Mouse (Mus musculus) liver, embryonic 14.5 days (tissue): ENCODE results near the gene Slc26a6. TPM values are rescaled to one million over a fixed set of nuclear protein-coding genes. Genes with fewer than 3 reads are reported as not detected.

ENCODE experiments used
- ATAC-seq: fragments of 200-750 bp; cut with Nextera tagmentation; 2 replicates; pipeline ENCODE4 v1.8.0; 2017; ENCODE audit warnings: moderate number of reproducible peaks, mild to moderate bottlenecking, moderate library complexity; ENCODE audit not compliant: insufficient read depth
- DNase-seq, 3 experiments: peaks; one replicate each; pipeline ENCODE4 v3.0.0-alpha.2; 2012 to 2013; ENCODE audit warnings: low read depth in 3 of 3, low spot score in 3 of 3
- H3K27ac ChIP-seq: fragments of 300-500 bp; sonication (generic); 2 replicates; pipeline ENCODE4 v1.5.1; 2014; ENCODE audit warnings: moderate library complexity, mild to moderate bottlenecking, control low read depth, inconsistent platforms
- H3K27me3 ChIP-seq: fragments of 300-500 bp; sonication (generic); 2 replicates; pipeline ENCODE4 v1.6.1; 2014; ENCODE audit warnings: mild to moderate bottlenecking, low read length, moderate library complexity; ENCODE audit not compliant: control insufficient read depth, insufficient read depth
- H3K36me3 ChIP-seq: fragments of 300-500 bp; sonication (generic); replicated peaks from 2 replicates; pipeline ENCODE4 v1.6.1; 2014; ENCODE audit warnings: low read depth; ENCODE audit not compliant: control insufficient read depth, insufficient read depth
- H3K4me1 ChIP-seq, 2 experiments: fragments of 200-500 bp in 1 of 2; fragments of 300-500 bp in 1 of 2; sonication (generic) in 1 of 2; replicated peaks; 2 replicates each; pipeline ENCODE4 v1.6.1; 2012 to 2014; ENCODE audit warnings: antibody characterized with exemption in 1 of 2, inconsistent platforms in 1 of 2, low read length in 1 of 2; ENCODE audit not compliant: control insufficient read depth in 2 of 2, insufficient read depth in 2 of 2
- H3K4me2 ChIP-seq: fragments of 300-500 bp; sonication (generic); 2 replicates; pipeline ENCODE4 v1.6.1; 2014; ENCODE audit warnings: low read depth, mild to moderate bottlenecking, control low read depth, moderate library complexity
- H3K4me3 ChIP-seq, 2 experiments: fragments of 200-500 bp in 1 of 2; fragments of 300-500 bp in 1 of 2; sonication (generic) in 1 of 2; 2 replicates each; pipeline ENCODE4 v1.5.1; 2012 to 2014; ENCODE audit warnings: low read depth in 2 of 2, low read length in 2 of 2, mild to moderate bottlenecking in 2 of 2, control low read depth in 1 of 2, inconsistent platforms in 1 of 2, moderate library complexity in 1 of 2; ENCODE audit not compliant: insufficient read depth in 1 of 2
- H3K9ac ChIP-seq: fragments of 300-500 bp; sonication (generic); replicated peaks from 2 replicates; pipeline ENCODE4 v1.6.1; 2014; ENCODE audit warnings: mild to moderate bottlenecking, control low read depth, moderate library complexity
- H3K9me3 ChIP-seq: fragments of 300-500 bp; sonication (generic); 2 replicates; pipeline ENCODE4 v1.6.1; 2016; ENCODE audit warnings: low read length, mixed read lengths; ENCODE audit not compliant: control insufficient read depth
- CTCF ChIP-seq: IDR thresholded peaks from 2 replicates; pipeline ENCODE4 v1.5.1; 2016; ENCODE audit warnings: antibody characterized with exemption, low read depth, control low read depth
- EP300 ChIP-seq: IDR thresholded peaks from 2 replicates; pipeline ENCODE4 v1.6.1; 2016; ENCODE audit warnings: antibody characterized with exemption, low read depth
- WGBS: fragments of 180-500 bp; shearing (Covaris S2); extraction: QIAGEN DNeasy Blood & Tissue Kit; methylation state at CpG from one replicate; pipeline ENCODE4 v1.1.7; 2014; ENCODE audit not compliant: insufficient replicate concordance; 5-methylcytosine and 5-hydroxymethylcytosine counted together
- polyA plus RNA-seq, 2 experiments: library from polyadenylated mRNA; depleted of rRNA in 1 of 2; stranded (reverse) in 1 of 2; unstranded in 1 of 2; fragments of >200 nt; fragmentation: Nextera tagmentation in 1 of 2; extraction: Ambion mirVana in 1 of 2; gene quantifications; 2 replicates each; pipeline versions ENCODE4 v1.2.1 to v1.2.3; 2012 to 2014

Gene Slc26a6
- polyA plus RNA-seq, 2 experiments: 4.6 to 7.0 TPM

DNA sequence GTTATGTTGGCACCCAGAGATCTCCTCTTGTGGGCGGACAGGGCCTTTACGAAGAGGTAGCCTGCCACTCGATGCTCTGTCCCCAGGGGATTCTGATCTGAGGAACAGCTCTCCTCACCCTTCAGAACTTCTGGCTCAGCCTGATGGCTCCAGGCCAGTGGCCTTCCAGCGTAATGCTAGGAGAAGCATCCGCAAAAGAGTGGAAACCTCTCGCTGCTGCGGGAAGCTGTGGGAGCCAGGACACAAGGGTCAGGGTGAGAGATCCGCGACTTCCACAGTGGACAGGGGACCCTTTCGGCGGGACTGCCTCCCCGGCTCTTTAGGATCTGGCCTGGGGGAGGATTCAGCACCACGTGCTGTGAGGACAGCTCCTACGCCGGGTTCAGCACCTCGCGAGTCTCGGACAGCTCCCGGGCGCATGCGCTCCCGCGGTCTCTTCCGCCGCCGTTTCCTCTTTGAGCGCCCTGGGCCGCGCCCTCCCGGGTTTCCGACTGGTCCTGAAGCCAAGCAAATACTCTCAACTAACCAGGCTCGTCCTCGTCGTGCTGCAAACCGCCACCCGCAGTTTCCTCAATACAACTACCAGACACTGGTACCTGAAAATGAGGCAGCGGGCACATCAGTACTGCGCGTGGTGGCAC is 26.3 kb upstream of the Slc26a6 start:
- WGBS: 3% methylated on average over 39 of the region's 39 CpGs
- H3K9me3 ChIP-seq: no peaks in the 10 kb centered on the region
- no peaks in the 10 kb centered on the region for H3K36me3 ChIP-seq
- no peak for TF ChIP-seq EP300
- no peak for TF ChIP-seq CTCF
- H3K4me1 ChIP-seq: 0 out of 4 replicates have a peak, but pooled peaks cover 0 to 3% of the 10 kb centered on the region in 2 experiments
- ATAC-seq (peak; percentile 63), DNase-seq (peak in 2 of 3 experiments; percentile 33 to 49)
- H3K27me3 ChIP-seq: peaks cover 86% of the 10 kb centered on the region
- no peak overlapping the region for H3K9ac ChIP-seq
- peak overlapping the region; percentile 16 to 17 for H3K4me3 ChIP-seq
- H3K4me2 ChIP-seq: peak overlapping the region; percentile 51
- H3K27ac ChIP-seq: no peak overlapping the region

DNA sequence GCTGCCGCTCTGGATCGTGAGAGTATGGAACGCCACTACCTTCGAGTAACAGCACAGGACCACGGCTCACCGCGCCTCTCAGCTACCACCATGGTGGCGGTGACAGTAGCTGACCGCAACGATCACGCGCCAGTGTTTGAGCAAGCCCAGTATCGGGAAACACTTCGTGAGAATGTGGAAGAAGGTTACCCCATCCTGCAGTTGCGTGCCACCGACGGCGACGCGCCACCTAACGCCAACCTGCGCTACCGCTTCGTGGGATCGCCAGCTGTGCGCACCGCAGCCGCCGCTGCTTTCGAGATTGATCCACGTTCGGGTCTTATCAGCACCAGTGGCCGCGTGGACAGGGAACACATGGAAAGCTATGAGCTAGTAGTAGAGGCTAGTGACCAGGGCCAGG is 25.6 kb upstream of the Slc26a6 start:
- 7% methylated on average over 34 of the region's 34 CpGs for WGBS
- H3K9me3 ChIP-seq: no peaks in the 10 kb centered on the region

DNA sequence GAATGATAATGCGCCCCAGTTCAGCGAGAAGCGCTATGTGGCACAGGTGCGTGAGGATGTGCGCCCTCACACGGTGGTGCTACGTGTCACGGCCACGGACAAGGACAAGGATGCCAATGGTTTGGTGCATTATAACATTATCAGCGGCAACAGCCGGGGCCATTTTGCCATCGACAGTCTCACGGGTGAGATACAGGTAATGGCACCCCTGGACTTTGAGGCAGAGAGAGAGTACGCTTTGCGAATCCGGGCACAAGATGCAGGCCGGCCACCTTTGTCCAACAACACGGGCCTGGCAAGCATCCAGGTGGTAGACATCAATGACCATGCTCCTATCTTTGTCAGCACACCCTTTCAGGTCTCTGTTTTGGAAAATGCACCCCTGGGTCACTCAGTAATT is 25.2 kb upstream of the Slc26a6 start:
- TF ChIP-seq CTCF (0 out of 2 replicates have a peak, but pooled peaks have one; percentile 0), EP300 (no peak)
- no peak overlapping the region; the same call in 1 of the 2 replicates for H3K4me2 ChIP-seq
- WGBS: 47% methylated on average over 18 of the region's 18 CpGs
- H3K4me3 ChIP-seq: no peak overlapping the region
- H3K27ac ChIP-seq: no peak overlapping the region
- H3K27me3 ChIP-seq: peaks cover 92% of the 10 kb centered on the region
- no peaks in the 10 kb centered on the region for H3K36me3 ChIP-seq
- no peak for DNase-seq
- no peak for ATAC-seq
- peaks cover 3 to 4% of the 10 kb centered on the region in 2 experiments; a peak in 1 of 4 replicates for H3K4me1 ChIP-seq
- no peaks in the 10 kb centered on the region for H3K9me3 ChIP-seq
- no peak overlapping the region for H3K9ac ChIP-seq

More for the DNA sequence above, 25.6 kb upstream of the Slc26a6 start:
- H3K27me3 ChIP-seq: peaks cover 91% of the 10 kb centered on the region
- peaks cover under 1 to 3% of the 10 kb centered on the region in 2 experiments; a peak in 1 of 4 replicates for H3K4me1 ChIP-seq
- no peaks in the 10 kb centered on the region for H3K36me3 ChIP-seq
- H3K4me2 ChIP-seq: peak overlapping the region; percentile 51
- peak overlapping the region in 1 of 2 experiments; percentile 17; a peak in 2 of 4 replicates for H3K4me3 ChIP-seq
- ATAC-seq (no peak), DNase-seq (no peak)
- no peak overlapping the region for H3K9ac ChIP-seq
- TF ChIP-seq CTCF: 0 out of 2 replicates have a peak, but pooled peaks have one; percentile 15
- no peak for TF ChIP-seq EP300
- no peak overlapping the region for H3K27ac ChIP-seq

DNA sequence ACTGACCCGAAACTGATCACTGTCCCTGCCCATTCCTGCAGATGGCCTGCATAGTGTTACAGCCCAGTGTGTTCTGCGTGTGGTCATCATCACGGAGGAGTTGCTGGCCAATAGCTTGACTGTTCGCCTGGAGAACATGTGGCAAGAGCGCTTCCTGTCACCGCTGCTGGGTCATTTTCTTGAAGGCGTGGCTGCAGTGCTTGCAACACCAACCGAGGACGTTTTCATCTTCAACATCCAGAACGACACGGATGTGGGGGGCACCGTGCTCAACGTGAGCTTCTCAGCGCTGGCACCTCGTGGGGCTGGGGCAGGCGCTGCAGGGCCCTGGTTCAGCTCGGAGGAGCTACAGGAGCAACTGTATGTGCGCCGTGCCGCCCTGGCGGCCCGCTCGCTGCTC is 21.4 kb upstream of the Slc26a6 start:
- 4% methylated on average over 23 of the region's 23 CpGs for WGBS
- peak overlapping the region; percentile 39 to 42; a peak in 3 of 4 replicates for H3K4me3 ChIP-seq
- H3K4me1 ChIP-seq: peaks cover 3 to 4% of the 10 kb centered on the region in 2 experiments; a peak in 1 of 4 replicates
- H3K36me3 ChIP-seq: no peaks in the 10 kb centered on the region
- DNase-seq (no peak), ATAC-seq (no peak)
- no peak for TF ChIP-seq EP300
- TF ChIP-seq CTCF: no peak
- no peak overlapping the region for H3K27ac ChIP-seq
- H3K9ac ChIP-seq: no peak overlapping the region
- H3K9me3 ChIP-seq: no peaks in the 10 kb centered on the region
- H3K27me3 ChIP-seq: peaks cover 60% of the 10 kb centered on the region
- H3K4me2 ChIP-seq: peak overlapping the region; percentile 63

DNA sequence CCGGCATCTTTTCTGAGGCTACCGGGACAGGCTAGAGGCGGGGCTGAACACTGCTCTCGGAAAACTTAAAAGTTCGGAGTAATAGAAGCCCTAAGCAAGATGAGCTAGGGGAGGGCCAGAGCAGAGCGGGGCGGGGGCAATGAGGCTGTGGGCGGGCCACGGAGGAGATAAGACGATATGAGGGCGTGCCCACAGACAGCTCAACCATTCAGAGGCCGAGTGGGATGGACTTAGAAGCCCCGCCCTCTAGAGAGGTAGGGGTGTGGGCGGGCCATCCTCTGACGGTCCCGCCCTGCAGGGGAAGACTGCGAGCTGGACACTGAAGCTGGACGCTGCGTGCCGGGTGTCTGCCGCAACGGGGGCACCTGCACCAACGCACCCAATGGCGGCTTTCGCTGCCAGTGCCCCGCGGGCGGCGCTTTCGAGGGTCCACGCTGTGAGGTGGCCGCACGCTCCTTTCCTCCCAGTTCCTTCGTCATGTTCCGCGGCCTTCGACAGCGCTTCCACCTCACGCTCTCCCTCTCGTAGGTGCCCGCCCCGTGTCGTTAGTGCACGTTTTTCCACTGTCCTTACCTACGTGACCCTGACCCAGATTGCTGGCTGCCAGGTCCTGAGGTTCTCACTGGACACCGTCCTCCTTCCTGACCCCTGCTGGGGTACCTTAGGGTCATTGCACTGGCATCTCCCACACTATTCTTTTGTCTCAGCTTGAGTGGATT is 20.5 kb upstream of the Slc26a6 start:
- Histone ChIP-seq H3K4me3 (peak overlapping the region; percentile 39 to 42), H3K9ac (no peak overlapping the region), H3K27ac (no peak overlapping the region), H3K9me3 (no peaks in the 10 kb centered on the region), H3K27me3 (peaks cover 52% of the 10 kb centered on the region), H3K4me2 (peak overlapping the region; percentile 63), H3K36me3 (no peaks in the 10 kb centered on the region), H3K4me1 (peaks cover 3 to 4% of the 10 kb centered on the region in 2 experiments; a peak in 1 of 4 replicates)
- WGBS: 4% methylated on average over 46 of the region's 46 CpGs
- DNase-seq: peak; percentile 77 to 84 (median 81)
- peak; percentile 95 for ATAC-seq
- TF ChIP-seq CTCF (no peak), EP300 (no peak)
